Mouse (Mus musculus) intestine, postnatal 0 days (tissue): ENCODE results near the gene Tcerg1l. TPM values are rescaled to one million over a fixed set of nuclear protein-coding genes. Genes with fewer than 3 reads are reported as not detected.

Experiments
- ATAC-seq: fragments of 200-750 bp; cut with Nextera tagmentation; 2 replicates; pipeline ENCODE4 v1.8.0; 2017; ENCODE audit warnings: mild to moderate bottlenecking, moderate TSS enrichment, moderate library complexity
- H3K27ac ChIP-seq: fragments of 300-500 bp; sonication (generic); 2 replicates; pipeline ENCODE4 v1.5.1; 2014; ENCODE audit warnings: mild to moderate bottlenecking, low read depth, low read length, moderate library complexity
- H3K27me3 ChIP-seq: fragments of 300-500 bp; sonication (generic); replicated peaks from 2 replicates; pipeline ENCODE4 v1.6.1; 2014; ENCODE audit warnings: low read length, mixed read lengths; ENCODE audit not compliant: control insufficient read depth, insufficient read depth
- H3K36me3 ChIP-seq: fragments of 300-500 bp; sonication (generic); 2 replicates; pipeline ENCODE4 v1.6.1; 2014; ENCODE audit warnings: mild to moderate bottlenecking, moderate library complexity; ENCODE audit not compliant: control insufficient read depth, insufficient read depth
- H3K4me1 ChIP-seq: fragments of 300-500 bp; sonication (generic); replicated peaks from 2 replicates; pipeline ENCODE4 v1.6.1; 2014; ENCODE audit warnings: antibody characterized with exemption, low read length, mixed read lengths; ENCODE audit not compliant: control insufficient read depth, insufficient read depth
- H3K4me2 ChIP-seq: fragments of 300-500 bp; sonication (generic); replicated peaks from 2 replicates; pipeline ENCODE4 v1.6.1; 2014; ENCODE audit warnings: low read depth, mild to moderate bottlenecking, moderate library complexity
- H3K4me3 ChIP-seq: fragments of 300-500 bp; sonication (generic); 2 replicates; pipeline ENCODE4 v1.5.1; 2014; ENCODE audit warnings: low read depth, low read length
- H3K9ac ChIP-seq: fragments of 300-500 bp; sonication (generic); 2 replicates; pipeline ENCODE4 v1.6.1; 2014; ENCODE audit warnings: mild to moderate bottlenecking, low read depth, low read length
- H3K9me3 ChIP-seq: fragments of 300-500 bp; sonication (generic); 2 replicates; pipeline ENCODE4 v1.6.1; 2016; ENCODE audit warnings: mixed run types; ENCODE audit not compliant: control insufficient read depth
- CTCF ChIP-seq: sonication (generic); IDR thresholded peaks from 2 replicates; pipeline ENCODE4 v1.5.1; 2016; ENCODE audit warnings: low read depth, mild to moderate bottlenecking, control low read depth, antibody characterized with exemption, moderate library complexity
- WGBS: fragments of 180-500 bp; shearing (Covaris S2); extraction: QIAGEN DNeasy Blood & Tissue Kit; methylation state at CpG from one replicate; pipeline ENCODE4 v1.1.7; 2014; 5-methylcytosine and 5-hydroxymethylcytosine counted together
- polyA plus RNA-seq: library from polyadenylated mRNA; unstranded; fragments of >200 nt; fragmentation: Nextera tagmentation; extraction: Ambion mirVana; gene quantifications from 2 replicates; pipeline ENCODE4 v1.2.1, GENCODE M21; 2015

Gene Tcerg1l
- polyA plus RNA-seq, 1 experiment from 2014 or later: 0.29 TPM

DNA sequence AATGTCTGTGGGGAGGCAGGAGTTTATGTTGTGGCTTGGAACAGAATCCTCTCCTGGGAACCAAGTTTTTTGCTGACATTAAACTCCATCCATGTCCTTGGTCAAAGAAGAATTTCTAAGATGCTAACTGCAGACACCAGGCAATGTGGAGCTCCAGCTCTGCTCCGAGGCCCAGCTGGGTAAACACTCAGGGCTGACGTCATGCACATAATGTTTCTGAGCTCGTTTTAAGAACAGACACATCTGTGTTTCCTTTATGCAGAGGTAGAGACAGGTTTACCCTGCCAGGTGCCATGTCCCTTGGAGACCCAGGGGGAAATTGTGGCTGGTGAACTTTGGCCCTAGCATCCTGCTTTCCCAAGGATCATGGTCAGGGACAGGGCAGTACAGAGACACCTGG is 29.9 kb upstream of the Tcerg1l start:
- 19% methylated on average over 3 of the region's 3 CpGs for WGBS
- ATAC-seq: no peak

DNA sequence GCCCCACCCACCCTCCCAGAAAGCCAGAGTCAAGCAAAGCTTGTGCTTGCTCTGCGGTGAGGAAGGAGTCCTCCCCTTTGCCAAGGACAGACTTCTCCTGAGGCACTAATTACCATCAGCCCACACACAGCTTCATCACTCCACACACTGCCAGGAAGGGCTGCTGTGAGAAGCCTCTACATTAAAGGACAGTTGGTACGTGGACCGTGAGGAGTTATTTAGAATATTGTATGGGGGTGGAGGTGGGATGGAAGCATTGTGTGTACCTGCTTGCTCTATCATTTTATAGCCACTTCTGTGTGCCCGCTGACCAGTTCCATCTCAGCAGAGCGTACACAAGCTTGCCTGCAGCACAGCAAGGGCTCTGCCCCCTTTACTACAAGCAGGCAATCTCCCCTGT is 16.0 kb upstream of the Tcerg1l start:
- Histone ChIP-seq H3K4me1 (no peaks in the 10 kb centered on the region), H3K4me2 (no peak overlapping the region), H3K27ac (no peak overlapping the region), H3K4me3 (no peak overlapping the region), H3K27me3 (no peaks in the 10 kb centered on the region), H3K9me3 (no peaks in the 10 kb centered on the region), H3K9ac (no peak overlapping the region), H3K36me3 (no peaks in the 10 kb centered on the region)
- WGBS: 77% methylated on average over 5 of the region's 5 CpGs
- TF ChIP-seq CTCF: no peak
- no peak for ATAC-seq

More for the DNA sequence above, 29.9 kb upstream of the Tcerg1l start:
- Histone ChIP-seq H3K4me2 (no peak overlapping the region), H3K9ac (no peak overlapping the region), H3K27ac (no peak overlapping the region), H3K27me3 (no peaks in the 10 kb centered on the region), H3K36me3 (no peaks in the 10 kb centered on the region), H3K4me3 (no peak overlapping the region), H3K9me3 (no peaks in the 10 kb centered on the region), H3K4me1 (no peaks in the 10 kb centered on the region)
- no peak for TF ChIP-seq CTCF

DNA sequence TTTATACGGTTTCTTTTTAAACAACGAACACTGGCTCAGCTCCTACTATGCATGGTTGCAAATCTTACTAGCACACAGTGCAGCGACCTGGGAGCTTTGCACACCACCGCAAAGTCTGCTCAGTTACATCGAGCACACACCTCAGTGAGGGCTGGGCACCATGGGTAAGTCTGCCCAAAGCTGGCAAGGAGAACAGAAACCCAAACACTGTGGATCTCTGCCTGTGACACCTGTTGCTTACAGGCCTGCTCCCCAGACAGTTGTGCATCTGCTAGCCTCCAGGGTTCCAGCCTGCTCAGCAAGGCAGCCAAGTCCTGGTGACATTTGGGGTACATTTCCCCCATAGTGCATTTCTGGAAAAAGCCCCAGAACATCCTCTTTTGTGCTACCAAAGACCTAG is 4.1 kb upstream of the Tcerg1l start:
- Histone ChIP-seq H3K27ac (no peak overlapping the region), H3K9me3 (no peaks in the 10 kb centered on the region), H3K4me1 (no peaks in the 10 kb centered on the region), H3K4me3 (no peak overlapping the region), H3K36me3 (no peaks in the 10 kb centered on the region), H3K27me3 (peaks cover 24% of the 10 kb centered on the region), H3K9ac (no peak overlapping the region), H3K4me2 (no peak overlapping the region)
- no peak for ATAC-seq
- 92% methylated on average over 5 of the region's 5 CpGs for WGBS
- no peak for TF ChIP-seq CTCF

DNA sequence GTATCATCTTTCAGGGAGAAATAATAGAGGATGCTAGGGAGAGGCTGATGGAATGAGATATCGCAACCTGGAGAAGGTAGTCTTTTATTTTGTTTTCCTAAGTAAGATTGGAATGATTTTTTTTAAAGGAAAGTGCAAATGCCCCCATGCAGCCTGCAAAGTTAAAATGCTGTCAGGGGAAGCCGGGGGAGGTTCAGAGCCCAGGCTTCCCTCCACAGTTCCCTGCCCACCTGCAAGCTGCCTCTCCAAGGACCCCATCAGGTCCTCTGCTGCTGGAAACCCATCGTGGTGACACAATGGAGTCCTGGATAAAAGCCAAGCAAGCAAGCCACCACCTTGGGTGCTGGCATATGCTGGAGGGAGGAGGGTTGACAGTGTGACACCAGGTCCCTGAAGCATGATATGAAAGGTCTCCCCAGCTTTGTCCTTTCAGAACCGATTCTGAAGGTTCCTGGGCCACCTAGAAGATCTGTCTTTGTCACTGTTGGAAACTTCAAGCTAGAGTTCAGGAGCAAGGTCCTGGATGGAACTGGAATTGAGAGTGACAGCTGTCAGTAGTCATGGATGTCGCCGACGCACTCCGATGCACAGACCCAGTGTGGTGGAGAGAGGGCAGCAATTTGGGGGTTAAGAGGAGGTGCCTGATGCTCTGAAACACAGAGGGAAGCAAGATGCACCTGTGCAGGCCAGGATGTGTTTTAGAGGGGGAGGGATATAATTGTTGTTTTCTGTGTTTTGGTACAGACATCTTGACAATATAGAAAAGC is 3.2 kb upstream of the Tcerg1l start:
- Histone ChIP-seq H3K4me3 (no peak overlapping the region), H3K9me3 (no peaks in the 10 kb centered on the region), H3K4me1 (no peaks in the 10 kb centered on the region), H3K27ac (no peak overlapping the region), H3K9ac (no peak overlapping the region), H3K27me3 (peaks cover 34% of the 10 kb centered on the region), H3K36me3 (no peaks in the 10 kb centered on the region), H3K4me2 (no peak overlapping the region)
- 83% methylated on average over 8 of the region's 8 CpGs for WGBS
- no peak for TF ChIP-seq CTCF
- no peak for ATAC-seq

DNA sequence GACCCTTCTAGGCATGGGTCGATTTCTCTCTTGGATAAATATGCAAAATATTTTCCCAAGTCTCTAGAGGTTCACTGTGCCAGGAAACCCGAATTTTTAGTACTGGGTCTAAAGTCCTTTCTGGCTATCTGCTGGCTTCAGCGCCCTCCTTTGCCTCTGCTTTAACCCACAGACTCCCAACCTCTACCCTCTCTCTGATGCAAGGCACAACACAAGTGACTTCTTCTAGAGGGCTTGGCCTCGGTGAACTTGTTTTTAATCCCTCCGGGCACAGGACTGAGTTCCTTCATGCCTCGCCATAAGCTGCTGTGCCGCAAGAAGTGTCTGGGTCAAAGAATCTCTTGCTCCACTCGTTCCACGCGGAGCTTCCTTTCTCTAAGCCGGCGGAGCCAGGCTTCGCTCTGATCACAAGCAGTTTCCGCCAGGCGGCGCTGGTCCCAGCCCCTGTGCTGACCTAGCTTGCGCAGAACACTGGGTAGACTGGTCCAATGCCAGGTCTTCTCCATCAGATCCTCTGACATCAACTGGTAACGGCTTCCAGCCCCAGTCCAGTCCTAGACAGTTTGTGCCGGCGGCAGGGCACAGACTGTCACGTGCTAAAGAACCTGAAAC is 758 bp upstream of the Tcerg1l start:
- 1% methylated on average over 21 of the region's 21 CpGs for WGBS
- ATAC-seq: no peak
- Histone ChIP-seq H3K4me3 (no peak overlapping the region), H3K4me2 (peak overlapping the region; percentile 62; the same call in 1 of the 2 replicates), H3K4me1 (no peaks in the 10 kb centered on the region), H3K27ac (no peak overlapping the region), H3K27me3 (peaks cover 34% of the 10 kb centered on the region), H3K9ac (no peak overlapping the region), H3K36me3 (no peaks in the 10 kb centered on the region), H3K9me3 (no peaks in the 10 kb centered on the region)
- TF ChIP-seq CTCF: peak; percentile 75

DNA sequence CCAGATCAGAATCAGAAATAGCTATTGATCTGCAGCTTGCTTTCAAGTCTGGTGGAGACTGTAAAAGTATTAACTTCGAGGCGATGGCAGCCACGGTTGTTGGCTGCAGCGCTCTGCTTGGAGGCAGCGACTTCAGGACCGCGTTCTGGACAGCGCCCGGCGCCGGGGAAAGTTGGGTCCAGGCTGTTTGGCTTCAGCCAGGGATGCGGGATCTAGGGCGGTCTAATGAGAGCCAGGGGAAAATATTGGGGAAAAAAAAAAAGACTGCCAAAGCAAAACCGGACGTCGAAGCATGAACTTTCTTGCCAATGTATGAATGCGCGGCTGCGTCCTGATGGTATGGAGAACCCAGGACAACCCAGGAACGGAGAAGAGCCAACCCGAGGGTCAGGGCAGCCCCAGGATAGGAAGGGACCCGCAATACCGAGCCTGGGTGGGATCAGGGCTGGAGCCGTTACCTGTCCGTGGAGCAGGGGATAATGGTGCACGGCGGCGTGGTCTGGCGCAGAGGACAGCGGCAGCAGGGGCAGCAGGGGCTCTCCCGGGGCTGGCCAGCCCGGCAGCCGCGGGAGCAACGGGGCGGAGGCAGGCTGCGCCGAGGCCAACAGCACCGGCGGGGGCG is 556 bp downstream of the Tcerg1l start:
- no peak overlapping the region for H3K9ac ChIP-seq
- no peak overlapping the region for H3K27ac ChIP-seq
- peak overlapping the region; percentile 62 for H3K4me2 ChIP-seq
- no peaks in the 10 kb centered on the region for H3K4me1 ChIP-seq
- H3K36me3 ChIP-seq: no peaks in the 10 kb centered on the region
- H3K27me3 ChIP-seq: peaks cover 34% of the 10 kb centered on the region
- H3K9me3 ChIP-seq: no peaks in the 10 kb centered on the region
- ATAC-seq: no peak
- under 1% methylated on average over 41 of the region's 41 CpGs for WGBS
- peak overlapping the region; percentile 36 for H3K4me3 ChIP-seq
- TF ChIP-seq CTCF: no peak
